Mouse (Mus musculus) forebrain, postnatal 0 days (tissue): ENCODE results near the gene Fbxo48. TPM values are rescaled to one million over a fixed set of nuclear protein-coding genes. Genes with fewer than 3 reads are reported as not detected.

Source experiments
- ATAC-seq: fragments of 200-750 bp; cut with Nextera tagmentation; 2 replicates; pipeline ENCODE4 v1.8.0; 2017; ENCODE audit warnings: mild to moderate bottlenecking, moderate library complexity
- DNase-seq: peaks from one replicate; pipeline ENCODE4 v3.0.0-alpha.2; 2015
- H3K27ac ChIP-seq: fragments of 300-500 bp; sonication (generic); 2 replicates; pipeline ENCODE4 v1.5.1; 2014; ENCODE audit warnings: low read depth, mild to moderate bottlenecking, antibody characterized with exemption, low read length, moderate library complexity, mixed read lengths
- H3K27me3 ChIP-seq: fragments of 300-500 bp; sonication (generic); 2 replicates; pipeline ENCODE4 v1.6.1; 2014; ENCODE audit warnings: mild to moderate bottlenecking, low read length, mixed read lengths; ENCODE audit not compliant: insufficient read depth
- H3K36me3 ChIP-seq: fragments of 300-500 bp; sonication (generic); 2 replicates; pipeline ENCODE4 v1.6.1; 2014; ENCODE audit warnings: mild to moderate bottlenecking, moderate library complexity; ENCODE audit not compliant: insufficient read depth
- H3K4me1 ChIP-seq: fragments of 300-500 bp; sonication (generic); 2 replicates; pipeline ENCODE4 v1.6.1; 2014; ENCODE audit warnings: antibody characterized with exemption; ENCODE audit not compliant: insufficient read depth
- H3K4me2 ChIP-seq: fragments of 300-500 bp; sonication (generic); 2 replicates; pipeline ENCODE4 v1.6.1; 2014; ENCODE audit warnings: low read depth, mild to moderate bottlenecking, moderate library complexity
- H3K4me3 ChIP-seq: fragments of 300-500 bp; sonication (generic); 2 replicates; pipeline ENCODE4 v1.5.1; 2014; ENCODE audit warnings: low read depth, low read length, mixed read lengths
- H3K9ac ChIP-seq: fragments of 300-500 bp; sonication (generic); 2 replicates; pipeline ENCODE4 v1.6.1; 2014; ENCODE audit warnings: mild to moderate bottlenecking
- H3K9me3 ChIP-seq: fragments of 300-500 bp; sonication (generic); 2 replicates; pipeline ENCODE4 v1.6.1; 2016; ENCODE audit warnings: low read length
- CTCF ChIP-seq: sonication (generic); IDR thresholded peaks from 2 replicates; pipeline ENCODE4 v1.5.1; 2016; ENCODE audit warnings: antibody characterized with exemption, control low read depth, low read depth
- WGBS: fragments of 180-500 bp; shearing (Covaris S2); extraction: QIAGEN DNeasy Blood & Tissue Kit; methylation state at CpG from one replicate; pipeline ENCODE4 v1.1.7; 2014; 5-methylcytosine and 5-hydroxymethylcytosine counted together
- polyA plus RNA-seq: library from polyadenylated mRNA; unstranded; fragments of >200 nt; fragmentation: Nextera tagmentation; extraction: Ambion mirVana; gene quantifications from 2 replicates; pipeline ENCODE4 v1.2.1, GENCODE M21; 2015
- total RNA-seq: library from RNA; depleted of rRNA; stranded (reverse); fragments of >200 nt; gene quantifications from 2 replicates; pipeline ENCODE4 v1.2.3, GENCODE M21; 2014; rRNA removed

Fbxo48 gene
- total and polyA plus RNA-seq, 2 experiments from 2014 or later, result 0.39 to 1.7 TPM

GRCm38 (mm10) chr11:17002739-17003373 is 51.7 kb downstream of the Fbxo48 start:
- Histone ChIP-seq H3K4me3 (no peak overlapping the region), H3K27ac (no peak overlapping the region), H3K4me2 (no peak overlapping the region), H3K9me3 (no peaks in the 10 kb centered on the region), H3K27me3 (no peaks in the 10 kb centered on the region), H3K36me3 (no peaks in the 10 kb centered on the region), H3K4me1 (no peaks in the 10 kb centered on the region), H3K9ac (no peak overlapping the region)
- ATAC-seq (no peak), DNase-seq (no peak)
- no peak for TF ChIP-seq CTCF
- 92% methylated on average over 7 of the region's 7 CpGs for WGBS

GRCm38 (mm10) chr11:17003757-17004156 is 52.6 kb downstream of the Fbxo48 start:
- H3K27ac ChIP-seq, result no peak overlapping the region
- no peak for ATAC-seq
- 78% methylated on average over 3 of the region's 3 CpGs for whole genome bisulfite sequencing
- no peaks in the 10 kb centered on the region for H3K36me3 ChIP-seq
- no peak overlapping the region for H3K4me2 ChIP-seq
- DNase-seq, result no peak
- H3K4me3 ChIP-seq, result no peak overlapping the region
- no peaks in the 10 kb centered on the region for H3K9me3 ChIP-seq
- no peak for TF ChIP-seq CTCF
- no peaks in the 10 kb centered on the region for H3K27me3 ChIP-seq
- H3K4me1 ChIP-seq, result no peaks in the 10 kb centered on the region
- no peak overlapping the region for H3K9ac ChIP-seq

Other genes starting within 250 kb of the Fbxo48 start
- gene Egfr, start 199.2 kb upstream of the Fbxo48 start, total RNA-seq, result 15.3 and 19.4 TPM in 2 replicates
- gene Egfr, start 199.2 kb upstream of the Fbxo48 start, polyA plus RNA-seq, result 5.4 and 6.6 TPM in 2 replicates
- gene Cnrip1, start 100.2 kb downstream of the Fbxo48 start, total RNA-seq, result 123 and 137 TPM in 2 replicates
- gene Cnrip1, start 100.2 kb downstream of the Fbxo48 start, polyA plus RNA-seq, result 242 and 260 TPM in 2 replicates
- 4.7 and 7.5 TPM in 2 replicates for gene Plek, start 101.0 kb downstream of the Fbxo48 start, total RNA-seq
- 3.1 and 4.1 TPM in 2 replicates for gene Plek, start 101.0 kb downstream of the Fbxo48 start, polyA plus RNA-seq
- 92.4 and 114 TPM in 2 replicates for gene Ppp3r1, start 207.9 kb downstream of the Fbxo48 start, total RNA-seq
- 186 and 224 TPM in 2 replicates for gene Ppp3r1, start 207.9 kb downstream of the Fbxo48 start, polyA plus RNA-seq
- gene Wdr92, start 230.7 kb downstream of the Fbxo48 start, total RNA-seq, result 11.6 and 13.0 TPM in 2 replicates
- gene Wdr92, start 230.7 kb downstream of the Fbxo48 start, polyA plus RNA-seq, result 9.8 and 11.9 TPM in 2 replicates